Mouse (Mus musculus) MEL (cell line): ENCODE results near the gene Dph5. TPM values are rescaled to one million over a fixed set of nuclear protein-coding genes. Genes with fewer than 3 reads are reported as not detected.

Experiments
- DNase-seq: peaks from one replicate; pipeline ENCODE4 v3.0.0; 2011; ENCODE audit warnings: low read depth, low spot score
- H3K27ac ChIP-seq: 2 replicates; pipeline ENCODE4 v1.5.1; 2012; ENCODE audit warnings: low read depth, mild to moderate bottlenecking, control low read depth, low read length, moderate library complexity; ENCODE audit not compliant: control insufficient read depth
- H3K27me3 ChIP-seq, 2 experiments: fragments of 150-350 bp in 1 of 2; sonication (generic) in 1 of 2; 2 replicates each; pipeline ENCODE4 v1.6.1; 2012; ENCODE audit warnings: low read length in 2 of 2, mild to moderate bottlenecking in 2 of 2, improper control_type of control experiment in 1 of 2, moderate library complexity in 1 of 2; ENCODE audit not compliant: insufficient read depth in 2 of 2, control insufficient read depth in 1 of 2
- H3K36me3 ChIP-seq, 2 experiments: 2 replicates each; pipeline ENCODE4 v1.6.1; 2012 to 2014; ENCODE audit warnings: low read length in 2 of 2, improper control_type of control experiment in 1 of 2, inconsistent platforms in 1 of 2, mild to moderate bottlenecking in 1 of 2; ENCODE audit not compliant: insufficient read depth in 2 of 2, control insufficient read depth in 1 of 2
- H3K4me1 ChIP-seq, 2 experiments: fragments of 150-350 bp in 1 of 2; sonication (generic) in 1 of 2; 2 replicates each; pipeline ENCODE4 v1.6.1; 2012; ENCODE audit warnings: low read length in 2 of 2, improper control_type of control experiment in 1 of 2, mild to moderate bottlenecking in 1 of 2; ENCODE audit not compliant: insufficient read depth in 2 of 2, control insufficient read depth in 1 of 2
- H3K4me3 ChIP-seq, 2 experiments: fragments of 150-350 bp in 1 of 2; sonication (generic) in 1 of 2; 2 replicates each; pipeline ENCODE4 v1.5.1; 2012; ENCODE audit warnings: low read depth in 2 of 2, low read length in 2 of 2, mild to moderate bottlenecking in 2 of 2, moderate library complexity in 2 of 2, control low read depth in 1 of 2, improper control_type of control experiment in 1 of 2; ENCODE audit not compliant: control insufficient read depth in 1 of 2, insufficient read depth in 1 of 2
- H3K79me2 ChIP-seq: 2 replicates; pipeline ENCODE4 v1.6.1; 2012; ENCODE audit warnings: mild to moderate bottlenecking, low read length, moderate library complexity; ENCODE audit not compliant: control insufficient read depth, poor library complexity, insufficient read depth
- H3K9ac ChIP-seq: 2 replicates; pipeline ENCODE4 v1.6.1; 2012; ENCODE audit warnings: low read depth, mild to moderate bottlenecking, control low read depth, low read length, moderate library complexity; ENCODE audit not compliant: control insufficient read depth, poor library complexity, severe bottlenecking
- H3K9me3 ChIP-seq: fragments of 150-350 bp; sonication (generic); replicated peaks from 2 replicates; pipeline ENCODE4 v1.6.1; 2012; ENCODE audit warnings: mild to moderate bottlenecking, low read length, improper control_type of control experiment, moderate library complexity; ENCODE audit not compliant: insufficient read depth
- BHLHE40 ChIP-seq: IDR thresholded peaks from 2 replicates; pipeline ENCODE4 v1.6.1; 2012; ENCODE audit warnings: low read depth, mild to moderate bottlenecking, inconsistent platforms, low read length, improper control_type of control experiment, borderline replicate concordance
- CHD1 ChIP-seq: IDR thresholded peaks from 2 replicates; pipeline ENCODE4 v1.6.1; 2012; ENCODE audit warnings: low read depth, mild to moderate bottlenecking, inconsistent platforms, low read length, improper control_type of control experiment
- CTCF ChIP-seq, 3 experiments: IDR thresholded peaks in 2 of 3; conservative IDR thresholded peaks in 1 of 3; 2 replicates each; pipeline ENCODE4 v1.5.1; 2011 to 2012; ENCODE audit warnings: low read length in 3 of 3, low read depth in 2 of 3, mild to moderate bottlenecking in 2 of 3, improper control_type of control experiment in 1 of 3, inconsistent platforms in 1 of 3, mixed read lengths in 1 of 3, moderate library complexity in 1 of 3; ENCODE audit not compliant: control insufficient read depth in 1 of 3, insufficient read depth in 1 of 3, poor library complexity in 1 of 3, severe bottlenecking in 1 of 3
- E2F4 ChIP-seq: IDR thresholded peaks from 2 replicates; pipeline ENCODE4 v1.6.1; 2011; ENCODE audit warnings: low read depth, low read length, improper control_type of control experiment, borderline replicate concordance
- EP300 ChIP-seq, 2 experiments: IDR thresholded peaks; 2 replicates each; pipeline ENCODE4 v1.6.1; 2011; ENCODE audit warnings: improper control_type of control experiment in 2 of 2, low read length in 2 of 2, low read depth in 1 of 2, mild to moderate bottlenecking in 1 of 2
- GABPA ChIP-seq: IDR thresholded peaks from 2 replicates; pipeline ENCODE4 v1.6.1; 2012; ENCODE audit warnings: low read depth, mild to moderate bottlenecking, inconsistent platforms, low read length, improper control_type of control experiment, moderate library complexity
- GATA1 ChIP-seq: IDR thresholded peaks from 2 replicates; pipeline ENCODE4 v1.6.1; 2011; ENCODE audit warnings: low read depth, low read length, improper control_type of control experiment
- MXI1 ChIP-seq: IDR thresholded peaks from 2 replicates; pipeline ENCODE4 v1.6.1; 2011; ENCODE audit warnings: mild to moderate bottlenecking, low read depth, low read length, improper control_type of control experiment
- MYC ChIP-seq: IDR thresholded peaks from 2 replicates; pipeline ENCODE4 v1.6.1; 2011; ENCODE audit warnings: low read depth, mild to moderate bottlenecking, low read length, improper control_type of control experiment, moderate library complexity
- NELFE ChIP-seq: IDR thresholded peaks from 2 replicates; pipeline ENCODE4 v1.6.1; 2011; ENCODE audit warnings: low read depth, low read length, improper control_type of control experiment
- NRF1 ChIP-seq: IDR thresholded peaks from 2 replicates; pipeline ENCODE4 v1.6.1; 2014; ENCODE audit warnings: low read depth, mild to moderate bottlenecking, inconsistent platforms, low read length, improper control_type of control experiment, moderate library complexity; ENCODE audit not compliant: poor library complexity, insufficient read depth, severe bottlenecking
- POLR2AphosphoS5 ChIP-seq: IDR thresholded peaks from 2 replicates; pipeline ENCODE4 v1.6.1; 2012; ENCODE audit warnings: low read depth, borderline replicate concordance, mild to moderate bottlenecking, inconsistent platforms, low read length, moderate library complexity, mixed read lengths
- RCOR1 ChIP-seq: IDR thresholded peaks from 2 replicates; pipeline ENCODE4 v1.6.1; 2012; ENCODE audit warnings: low read depth, mild to moderate bottlenecking, inconsistent platforms, low read length, improper control_type of control experiment
- SIN3A ChIP-seq: IDR thresholded peaks from 2 replicates; pipeline ENCODE4 v1.6.1; 2012; ENCODE audit warnings: low read length, improper control_type of control experiment, inconsistent platforms
- SMC3 ChIP-seq: IDR thresholded peaks from 2 replicates; pipeline ENCODE4 v1.6.1; 2011; ENCODE audit warnings: low read depth, low read length, improper control_type of control experiment
- TAL1 ChIP-seq: IDR thresholded peaks from 2 replicates; pipeline ENCODE4 v1.6.1; 2012; ENCODE audit warnings: mild to moderate bottlenecking, inconsistent platforms, low read length, moderate library complexity, mixed read lengths
- TCF12 ChIP-seq: IDR thresholded peaks from 2 replicates; pipeline ENCODE4 v1.6.1; 2014; ENCODE audit warnings: low read depth, mild to moderate bottlenecking, inconsistent platforms, low read length, improper control_type of control experiment, moderate library complexity
- USF1 ChIP-seq: IDR thresholded peaks from 2 replicates; pipeline ENCODE4 v1.6.1; 2014; ENCODE audit warnings: low read depth, mild to moderate bottlenecking, inconsistent platforms, low read length, improper control_type of control experiment, moderate library complexity
- ZMIZ1 ChIP-seq: IDR thresholded peaks from 2 replicates; pipeline ENCODE4 v1.6.1; 2012; ENCODE audit warnings: low read depth, mild to moderate bottlenecking, inconsistent platforms, low read length, improper control_type of control experiment, moderate library complexity
- ZNF384 ChIP-seq: IDR thresholded peaks from 2 replicates; pipeline ENCODE4 v1.6.1; 2012; ENCODE audit warnings: low read depth, mild to moderate bottlenecking, inconsistent platforms, low read length, improper control_type of control experiment
- polyA plus RNA-seq, 2 experiments: library from polyadenylated mRNA; stranded (reverse) in 1 of 2; unstranded in 1 of 2; fragments of >175 nt in 1 of 2; fragments of >200 nt in 1 of 2; gene quantifications; 2 replicates each; pipeline versions ENCODE4 v1.2.1 to v1.2.4; 2012; ENCODE audit warnings: low replicate concordance in 2 of 2, low read depth in 1 of 2; ENCODE audit not compliant: insufficient read length in 2 of 2, insufficient read depth in 1 of 2, missing spikeins in 1 of 2
- total RNA-seq: library from RNA; depleted of rRNA; stranded (reverse); fragments of 300-350 nt; gene quantifications from 2 replicates; pipeline ENCODE4 v1.2.3, GENCODE M21; 2012

Dph5 gene
- total and polyA plus RNA-seq, 3 experiments: 34.9 to 45.8 TPM; not detected in 1

DNA sequence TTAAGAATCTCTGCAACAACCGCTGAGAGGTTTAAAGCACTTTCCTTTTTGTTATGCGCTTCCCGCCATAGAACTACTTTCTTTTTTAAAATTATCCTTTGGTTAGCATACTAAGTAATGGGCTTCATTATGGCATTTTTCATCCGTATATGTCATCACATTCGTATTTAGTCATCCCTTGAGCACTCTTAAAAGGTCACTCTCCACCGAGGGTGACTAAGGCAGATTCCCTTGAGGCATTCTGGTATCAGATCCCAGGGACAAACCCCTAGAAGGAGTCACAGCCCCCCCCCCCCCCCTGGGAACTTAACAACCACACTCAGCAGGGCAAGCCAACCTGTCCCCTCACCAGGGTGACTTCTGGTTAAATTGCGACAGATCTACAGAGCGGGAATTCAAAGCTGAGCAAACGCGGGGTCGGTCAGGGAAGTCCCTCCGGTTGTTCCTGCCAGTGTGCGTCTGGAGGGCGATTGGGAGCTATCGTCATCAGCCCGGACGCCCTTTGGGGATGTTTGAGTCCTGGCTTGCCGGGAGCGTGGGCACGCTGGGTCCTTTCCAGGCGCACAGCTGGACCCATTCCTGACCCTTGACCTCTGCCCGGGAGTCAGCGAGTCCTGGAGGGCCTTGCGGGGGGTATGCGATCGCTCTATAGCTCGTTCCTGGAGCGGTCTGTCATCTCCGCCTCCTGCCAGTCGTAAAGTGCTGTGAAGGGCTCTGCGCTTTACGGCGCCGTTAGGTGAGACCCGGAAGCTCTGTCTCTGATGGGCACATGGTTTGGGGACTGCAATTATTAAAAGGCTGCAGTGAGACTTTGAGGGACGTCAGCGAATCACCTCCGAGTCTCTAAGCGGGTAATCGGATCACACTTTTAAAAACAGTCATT, at the start of gene Dph5 (continued):
- TF ChIP-seq BHLHE40 (no peak), GABPA (no peak), ZNF384 (no peak), MXI1 (peak; percentile 100), SIN3A (peak; percentile 99)
- TF ChIP-seq, all 39 proteins: peak for 19

DNA sequence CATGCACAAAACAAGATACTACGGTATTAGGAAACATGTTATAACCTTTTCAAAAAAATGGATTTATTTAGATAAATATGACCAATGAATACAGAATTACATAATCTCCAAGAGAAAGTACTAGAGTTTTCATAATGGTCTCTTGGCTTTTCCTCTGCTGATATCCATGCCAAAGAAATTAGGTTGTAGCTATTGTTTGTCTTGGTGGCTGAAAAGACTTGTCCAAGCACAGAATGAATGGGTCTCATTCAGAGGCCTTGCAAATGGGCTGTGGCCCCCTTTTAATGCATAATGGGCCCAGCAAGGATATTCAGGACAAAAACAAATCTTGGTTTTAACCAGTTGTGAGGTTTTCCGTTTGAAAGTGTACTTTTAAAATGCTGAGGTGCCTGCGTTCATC, 43.1 kb upstream of the Dph5 start:
- H3K9ac ChIP-seq: no peak overlapping the region
- DNase-seq: no peak
- H3K27me3 ChIP-seq: no peaks in the 10 kb centered on the region
- peaks cover 3 to 11% of the 10 kb centered on the region in 2 experiments for H3K4me1 ChIP-seq
- TF ChIP-seq NELFE: no peak
- no peak for TF ChIP-seq GABPA
- TF ChIP-seq ZMIZ1: no peak
- no peak for TF ChIP-seq GATA1
- TF ChIP-seq ZNF384: no peak
- no peak for TF ChIP-seq USF1
- TF ChIP-seq MYC: no peak
- no peak for TF ChIP-seq CTCF (IDR thresholded peaks at IDR 0.05 in 2 of 3, conservative IDR thresholded peaks at IDR 0.05 in 1 of 3; ENCODE audit: control insufficient read depth in 1 of 3, insufficient read depth in 1 of 3, low read depth in 2 of 3, low read length in 3 of 3, poor library complexity in 1 of 3, severe bottlenecking in 1 of 3)
- TF ChIP-seq BHLHE40: no peak
- TF ChIP-seq NRF1: no peak
- no peak for TF ChIP-seq SMC3
- no peak for TF ChIP-seq CHD1
- no peak for TF ChIP-seq TCF12
- no peak for TF ChIP-seq POLR2AphosphoS5
- TF ChIP-seq E2F4: no peak
- TF ChIP-seq EP300 (IDR thresholded peaks at IDR 0.05; ENCODE audit: low read depth in 1 of 2, low read length in 2 of 2): no peak
- TF ChIP-seq TAL1: no peak
- TF ChIP-seq RCOR1: no peak
- TF ChIP-seq, all 39 proteins: peak for 0
- no peaks in the 10 kb centered on the region for H3K79me2 ChIP-seq
- no peaks in the 10 kb centered on the region for H3K9me3 ChIP-seq
- H3K4me3 ChIP-seq: no peak overlapping the region
- no peak overlapping the region for H3K27ac ChIP-seq
- H3K36me3 ChIP-seq: peaks cover 0 to 10% of the 10 kb centered on the region in 2 experiments; a peak in 2 of 4 replicates
